8 mouse cellular contexts compared by ENCODE assay signal in the genomic region with DNA sequence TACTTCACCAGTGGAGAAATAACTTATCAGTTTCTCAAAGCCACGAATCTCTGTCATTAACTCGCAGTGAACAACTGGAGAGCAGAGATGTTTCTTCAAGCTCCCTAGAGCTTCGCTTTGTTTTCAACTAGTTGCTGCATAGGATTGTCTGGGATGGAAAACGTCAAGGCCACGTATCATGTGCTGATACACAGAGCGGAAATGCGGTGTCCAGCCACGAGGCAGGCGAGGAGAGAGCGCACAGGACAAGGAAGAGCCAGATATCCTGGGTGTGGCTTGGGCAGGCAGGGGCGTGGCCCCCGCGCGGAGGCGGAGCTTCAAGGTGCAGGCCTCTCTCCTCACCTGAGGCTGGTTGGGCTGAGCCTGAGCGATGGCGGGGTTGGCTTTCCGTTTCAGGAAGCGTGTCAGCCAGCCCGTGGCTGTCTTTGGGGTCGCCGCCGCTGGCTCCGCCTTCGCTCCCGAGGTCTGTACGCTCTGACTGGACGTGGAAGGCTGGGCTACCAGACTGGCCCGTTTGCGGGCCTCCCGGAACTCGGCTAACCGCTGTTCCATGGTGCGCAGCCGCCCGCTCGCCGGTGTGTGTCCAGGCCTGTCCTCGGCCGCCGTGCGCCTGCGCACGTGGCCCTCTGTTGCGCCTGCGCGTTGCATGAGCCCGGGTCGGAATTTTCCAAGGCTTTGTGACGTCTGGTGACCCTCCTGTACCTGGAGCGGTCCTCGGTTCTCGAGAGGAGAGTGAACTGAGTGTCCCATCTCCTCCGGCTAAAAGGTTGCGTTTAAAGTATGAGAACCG. TPM values are rescaled to one million over a fixed set of nuclear protein-coding genes. Genes with fewer than 3 reads are reported as not detected.
DNase-seq lines count a peak whose midpoint lies in the region; ATAC-seq and TF ChIP-seq lines count a peak whose summit lies in the region.

No protein-coding gene starts in this region.

- H3K27ac ChIP-seq in hindbrain, embryonic 10.5 days: peak overlapping the region; percentile 96
- peak overlapping the region; percentile 96 for H3K27ac ChIP-seq in lung, postnatal 0 days (ENCODE audit: low read length)

- peak overlapping the region; percentile 64 for H3K4me2 ChIP-seq in lung, postnatal 0 days (replicated peaks; ENCODE audit: low read depth, low read length)

- H3K4me1 ChIP-seq in hindbrain, embryonic 10.5 days (replicated peaks): peaks cover 29% of the 10 kb centered on the region
- H3K4me1 ChIP-seq in lung, postnatal 0 days (ENCODE audit: insufficient read depth, low read depth, low read length): peaks cover 13% of the 10 kb centered on the region; the same call in 1 of the 2 replicates

- peaks cover 4% of the 10 kb centered on the region; the same call in 1 of the 2 replicates for H3K27me3 ChIP-seq in hindbrain, embryonic 10.5 days (ENCODE audit: insufficient read depth, poor library complexity, severe bottlenecking)
- no peaks in the 10 kb centered on the region for H3K27me3 ChIP-seq in lung, postnatal 0 days (replicated peaks; ENCODE audit: insufficient read depth, low read length)

- DNase-seq in MN1 (ENCODE audit: low spot score): peak; percentile 94
- DNase-seq in cerebellum, adult 9-10 months: peak; percentile 96
- peak; percentile 93 for DNase-seq in hindbrain, embryonic 10.5 days (ENCODE audit: low spot score)
- peak; percentile 90 for DNase-seq in layer of hippocampus, adult 9-11 months
- peak; percentile 93 for DNase-seq in lung, postnatal 0 days (ENCODE audit: low spot score)
- peak; percentile 80 for DNase-seq in ovary, postnatal 14 days (ENCODE audit: low spot score)
- DNase-seq in thymus, postnatal 14 days: peak; percentile 95

- ATAC-seq in frontal cortex, adult (ENCODE audit: low TSS enrichment): peak; percentile 94
- peak; percentile 98 for ATAC-seq in lung, postnatal 0 days

- TF ChIP-seq EP300 in lung, postnatal 0 days (IDR thresholded peaks at IDR 0.05): no peak

- no peaks in the 10 kb centered on the region for H3K9me3 ChIP-seq in hindbrain, embryonic 10.5 days
- no peaks in the 10 kb centered on the region for H3K9me3 ChIP-seq in lung, postnatal 0 days (ENCODE audit: low read length)

- 0 out of 2 replicates have a peak, but pooled peaks cover 3% of the 10 kb centered on the region for H3K36me3 ChIP-seq in hindbrain, embryonic 10.5 days
- H3K36me3 ChIP-seq in lung, postnatal 0 days (ENCODE audit: insufficient read depth, low read length): no peaks in the 10 kb centered on the region

- peak overlapping the region; percentile 65 for H3K4me3 ChIP-seq in hindbrain, embryonic 10.5 days
- H3K4me3 ChIP-seq in lung, postnatal 0 days (ENCODE audit: low read depth, low read length): peak overlapping the region; percentile 60

- 2% methylated on average over 56 of the region's 56 CpGs for WGBS in hindbrain, embryonic 10.5 days
- 1% methylated on average over 56 of the region's 56 CpGs for WGBS in lung, postnatal 0 days

- peak overlapping the region; percentile 75 for H3K9ac ChIP-seq in lung, postnatal 0 days (replicated peaks; ENCODE audit: low read depth)

- TF ChIP-seq CTCF in lung, postnatal 0 days (IDR thresholded peaks at IDR 0.05): no peak

RNA-seq across cellular contexts. Expression of a gene that starts 55.6 kb away (rescaled TPM):
- polyA plus RNA-seq in hindbrain, embryonic 10.5 days (2016; fragmentation: Nextera tagmentation; extraction: Ambion mirVana): 12.2 and 13.1 TPM in 2 replicates
- 18.6 and 18.9 TPM in 2 replicates for polyA plus RNA-seq in lung, postnatal 0 days (2015; fragmentation: Nextera tagmentation; extraction: Ambion mirVana)

Comparison
In these comparisons a context has a peak if more than half of its experiments do, and no peak if none do; other contexts are left out.
1. Peak in every context shown above with its lines: DNase-seq, ATAC-seq, H3K4me3 ChIP-seq and H3K27ac ChIP-seq.